Mouse (Mus musculus): Measurements from ENCODE around the gene Tex33. TPM values are rescaled to one million over a fixed set of nuclear protein-coding genes. Genes with fewer than 3 reads are reported as not detected.

Gene Tex33
- polyA plus RNA-seq, 1 experiment from 2014 or later, result not detected

GRCm38 (mm10) chr15:78422046-78422956 lies 26.6 kb upstream of the Tex33 start:
- no peak overlapping the region for H3K4me3 ChIP-seq (replicated peaks; ENCODE audit: low read length)
- H3K4me2 ChIP-seq (replicated peaks), result no peak overlapping the region
- H3K9ac ChIP-seq, result no peak overlapping the region
- H3K27me3 ChIP-seq (ENCODE audit: control insufficient read depth, insufficient read depth, low read length), result no peaks in the 10 kb centered on the region
- ATAC-seq (ENCODE audit: low FRiP score) (peak; percentile 24; the same call in 1 of the 2 replicates), DNase-seq (ENCODE audit: low spot score) (peak; percentile 91)
- no peaks in the 10 kb centered on the region for H3K4me1 ChIP-seq (replicated peaks; ENCODE audit: control insufficient read depth, insufficient read depth, low read length)
- H3K9me3 ChIP-seq (ENCODE audit: control insufficient read depth, low read length), result no peaks in the 10 kb centered on the region
- WGBS, result 18% methylated on average over 16 of the region's 16 CpGs
- no peaks in the 10 kb centered on the region for H3K36me3 ChIP-seq (replicated peaks; ENCODE audit: control insufficient read depth, insufficient read depth)
- no peak overlapping the region for H3K27ac ChIP-seq

- Histone ChIP-seq H3K9ac (no peak overlapping the region), H3K27ac (no peak overlapping the region), H3K4me2 (replicated peaks) (no peak overlapping the region), H3K27me3 (ENCODE audit: control insufficient read depth, insufficient read depth, low read length) (no peaks in the 10 kb centered on the region), H3K9me3 (ENCODE audit: control insufficient read depth, low read length) (no peaks in the 10 kb centered on the region), H3K4me3 (replicated peaks; ENCODE audit: low read length) (no peak overlapping the region), H3K36me3 (replicated peaks; ENCODE audit: control insufficient read depth, insufficient read depth) (no peaks in the 10 kb centered on the region), H3K4me1 (replicated peaks; ENCODE audit: control insufficient read depth, insufficient read depth, low read length) (0 out of 2 replicates have a peak, but pooled peaks cover 3% of the 10 kb centered on the region)
- 88% methylated on average over 13 of the region's 13 CpGs for WGBS
- DNase-seq (ENCODE audit: low spot score), result no peak
- no peak for ATAC-seq (ENCODE audit: low FRiP score)
Observed at GRCm38 (mm10) chr15:78420395-78420794, 24.7 kb upstream of the Tex33 start.

GRCm38 (mm10) chr15:78416937-78417336 lies 21.2 kb upstream of the Tex33 start:
- H3K4me1 ChIP-seq (replicated peaks; ENCODE audit: control insufficient read depth, insufficient read depth, low read length), result 0 out of 2 replicates have a peak, but pooled peaks cover 3% of the 10 kb centered on the region
- 15% methylated on average over 4 of the region's 4 CpGs for WGBS
- DNase-seq (ENCODE audit: low spot score) (no peak), ATAC-seq (ENCODE audit: low FRiP score) (no peak)
- H3K4me3 ChIP-seq (replicated peaks; ENCODE audit: low read length), result no peak overlapping the region
- H3K4me2 ChIP-seq (replicated peaks), result no peak overlapping the region
- H3K36me3 ChIP-seq (replicated peaks; ENCODE audit: control insufficient read depth, insufficient read depth), result peaks cover 7% of the 10 kb centered on the region
- H3K9ac ChIP-seq, result no peak overlapping the region
- no peaks in the 10 kb centered on the region for H3K27me3 ChIP-seq (ENCODE audit: control insufficient read depth, insufficient read depth, low read length)
- H3K27ac ChIP-seq, result no peak overlapping the region
- no peaks in the 10 kb centered on the region for H3K9me3 ChIP-seq (ENCODE audit: control insufficient read depth, low read length)

GRCm38 (mm10) chr15:78414157-78414556 lies 18.4 kb upstream of the Tex33 start:
- Histone ChIP-seq H3K36me3 (replicated peaks; ENCODE audit: control insufficient read depth, insufficient read depth) (peaks cover 7% of the 10 kb centered on the region), H3K4me2 (replicated peaks) (no peak overlapping the region), H3K4me1 (replicated peaks; ENCODE audit: control insufficient read depth, insufficient read depth, low read length) (peaks cover 14% of the 10 kb centered on the region), H3K27ac (no peak overlapping the region), H3K9me3 (ENCODE audit: control insufficient read depth, low read length) (no peaks in the 10 kb centered on the region), H3K4me3 (replicated peaks; ENCODE audit: low read length) (no peak overlapping the region), H3K9ac (no peak overlapping the region), H3K27me3 (ENCODE audit: control insufficient read depth, insufficient read depth, low read length) (peaks cover 27% of the 10 kb centered on the region)
- WGBS, result 92% methylated on average over 8 of the region's 8 CpGs
- DNase-seq (ENCODE audit: low spot score) (no peak), ATAC-seq (ENCODE audit: low FRiP score) (no peak)

GRCm38 (mm10) chr15:78413719-78414117 lies 18.0 kb upstream of the Tex33 start:
- H3K36me3 ChIP-seq (replicated peaks; ENCODE audit: control insufficient read depth, insufficient read depth), result peaks cover 7% of the 10 kb centered on the region
- WGBS, result 53% methylated on average over 1 of the region's 1 CpGs
- ATAC-seq (ENCODE audit: low FRiP score) (no peak), DNase-seq (ENCODE audit: low spot score) (no peak)
- no peak overlapping the region for H3K4me3 ChIP-seq (replicated peaks; ENCODE audit: low read length)
- H3K4me1 ChIP-seq (replicated peaks; ENCODE audit: control insufficient read depth, insufficient read depth, low read length), result peaks cover 14% of the 10 kb centered on the region
- H3K27me3 ChIP-seq (ENCODE audit: control insufficient read depth, insufficient read depth, low read length), result peaks cover 31% of the 10 kb centered on the region
- no peak overlapping the region for H3K4me2 ChIP-seq (replicated peaks)
- H3K9ac ChIP-seq, result no peak overlapping the region
- H3K9me3 ChIP-seq (ENCODE audit: control insufficient read depth, low read length), result no peaks in the 10 kb centered on the region
- H3K27ac ChIP-seq, result no peak overlapping the region

GRCm38 (mm10) chr15:78413083-78413718 lies 17.5 kb upstream of the Tex33 start:
- Histone ChIP-seq H3K36me3 (replicated peaks; ENCODE audit: control insufficient read depth, insufficient read depth) (peaks cover 7% of the 10 kb centered on the region), H3K4me3 (replicated peaks; ENCODE audit: low read length) (no peak overlapping the region), H3K4me1 (replicated peaks; ENCODE audit: control insufficient read depth, insufficient read depth, low read length) (peaks cover 14% of the 10 kb centered on the region), H3K4me2 (replicated peaks) (no peak overlapping the region), H3K27ac (no peak overlapping the region), H3K9ac (no peak overlapping the region), H3K9me3 (ENCODE audit: control insufficient read depth, low read length) (no peaks in the 10 kb centered on the region), H3K27me3 (ENCODE audit: control insufficient read depth, insufficient read depth, low read length) (peaks cover 37% of the 10 kb centered on the region)
- 94% methylated on average over 14 of the region's 14 CpGs for WGBS
- ATAC-seq (ENCODE audit: low FRiP score) (no peak), DNase-seq (ENCODE audit: low spot score) (no peak)

- DNase-seq (ENCODE audit: low spot score) (no peak), ATAC-seq (ENCODE audit: low FRiP score) (no peak)
- WGBS, result 8% methylated on average over 12 of the region's 12 CpGs
- no peak overlapping the region for H3K27ac ChIP-seq
- H3K4me2 ChIP-seq (replicated peaks), result peak overlapping the region; percentile 37
- H3K27me3 ChIP-seq (ENCODE audit: control insufficient read depth, insufficient read depth, low read length), result peaks cover 38% of the 10 kb centered on the region
- H3K4me3 ChIP-seq (replicated peaks; ENCODE audit: low read length), result peak overlapping the region; percentile 14; the same call in 1 of the 2 replicates
- H3K9me3 ChIP-seq (ENCODE audit: control insufficient read depth, low read length), result no peaks in the 10 kb centered on the region
- peaks cover 7% of the 10 kb centered on the region for H3K36me3 ChIP-seq (replicated peaks; ENCODE audit: control insufficient read depth, insufficient read depth)
- no peak overlapping the region; the same call in 1 of the 2 replicates for H3K9ac ChIP-seq
- peaks cover 31% of the 10 kb centered on the region for H3K4me1 ChIP-seq (replicated peaks; ENCODE audit: control insufficient read depth, insufficient read depth, low read length)
Observed at GRCm38 (mm10) chr15:78409570-78410052, 13.9 kb upstream of the Tex33 start.

GRCm38 (mm10) chr15:78406293-78406934 lies 10.7 kb upstream of the Tex33 start, which contains the start of gene Mpst:
Gene Mpst (plus strand): TSS chr15:78406416.
- Histone ChIP-seq H3K4me2 (replicated peaks) (peak within 1 kb of the TSS; percentile 91), H3K4me1 (replicated peaks; ENCODE audit: control insufficient read depth, insufficient read depth, low read length) (peaks cover 37% of the 10 kb centered on the region), H3K9me3 (ENCODE audit: control insufficient read depth, low read length) (no peaks in the 10 kb centered on the region), H3K9ac (peak within 1 kb of the TSS; percentile 65), H3K27me3 (ENCODE audit: control insufficient read depth, insufficient read depth, low read length) (peaks cover 33% of the 10 kb centered on the region), H3K4me3 (replicated peaks; ENCODE audit: low read length) (peak within 1 kb of the TSS; percentile 55), H3K27ac (peak within 1 kb of the TSS; percentile 83), H3K36me3 (replicated peaks; ENCODE audit: control insufficient read depth, insufficient read depth) (no peaks in the 10 kb centered on the region)
- WGBS, result under 1% methylated on average over 40 of the region's 40 CpGs
- DNase-seq (ENCODE audit: low spot score) (peak; percentile 81), ATAC-seq (ENCODE audit: low FRiP score) (peak; percentile 86)
